Mouse (Mus musculus): ENCODE data around the gene Tex26. TPM values are rescaled to one million over a fixed set of nuclear protein-coding genes. Genes with fewer than 3 reads are reported as not detected.
A peak's percentile ranks its signal among the peaks of the same experiment; 100 is the strongest.

The Tex26 gene
- 1.4 and 2.2 TPM in 2 replicates for polyA plus RNA-seq (2015; fragmentation: Nextera tagmentation; extraction: Ambion mirVana)

DNA sequence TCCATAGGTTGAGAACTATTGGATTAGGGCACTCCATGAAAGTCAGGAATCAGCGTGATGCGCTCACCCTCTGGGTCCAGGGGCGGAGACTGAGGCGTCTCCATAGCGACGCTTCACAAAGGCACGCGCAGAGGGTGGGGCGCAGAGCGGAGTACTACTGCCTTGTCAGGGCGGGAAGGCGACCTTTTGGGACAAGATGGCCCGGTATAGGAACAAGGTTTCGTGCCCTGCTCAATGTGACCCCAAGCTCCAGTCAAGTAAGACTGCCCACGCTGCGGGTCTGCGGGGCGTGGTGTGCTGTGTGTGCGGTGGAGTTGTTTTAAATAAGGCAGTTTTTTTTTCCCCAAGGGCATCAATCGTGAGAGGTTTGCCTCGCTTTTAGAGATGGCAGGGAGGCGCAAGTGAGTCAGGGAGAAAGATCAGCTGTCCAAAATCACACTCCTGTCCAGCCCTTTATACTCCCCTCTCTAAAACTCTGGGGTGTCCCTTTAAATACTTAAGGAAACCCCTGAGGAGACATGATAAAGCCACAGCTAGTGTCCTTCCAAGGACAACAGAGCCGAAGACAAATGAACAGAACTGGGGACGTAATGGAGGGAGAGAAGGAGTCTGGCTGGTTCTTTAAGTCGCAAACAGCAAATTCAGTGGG lies at the start of gene Tex26:
TSS of gene Tex26 (plus strand) at position 130 of the 649 bp plus-strand sequence.
- Histone ChIP-seq H3K9ac (peak within 1 kb of the TSS; percentile 57), H3K36me3 (no peaks in the 10 kb centered on the region), H3K4me3 (peak within 1 kb of the TSS; percentile 46), H3K4me2 (peak within 1 kb of the TSS; percentile 85), H3K27ac (replicated peaks) (peak within 1 kb of the TSS; percentile 97), H3K4me1 (replicated peaks) (peaks cover 37% of the 10 kb centered on the region), H3K27me3 (no peaks in the 10 kb centered on the region), H3K9me3 (no peaks in the 10 kb centered on the region)
- WGBS: under 1% methylated on average over 25 of the region's 25 CpGs
- ATAC-seq (ENCODE audit: low FRiP score, low read depth): peak; percentile 87

DNA sequence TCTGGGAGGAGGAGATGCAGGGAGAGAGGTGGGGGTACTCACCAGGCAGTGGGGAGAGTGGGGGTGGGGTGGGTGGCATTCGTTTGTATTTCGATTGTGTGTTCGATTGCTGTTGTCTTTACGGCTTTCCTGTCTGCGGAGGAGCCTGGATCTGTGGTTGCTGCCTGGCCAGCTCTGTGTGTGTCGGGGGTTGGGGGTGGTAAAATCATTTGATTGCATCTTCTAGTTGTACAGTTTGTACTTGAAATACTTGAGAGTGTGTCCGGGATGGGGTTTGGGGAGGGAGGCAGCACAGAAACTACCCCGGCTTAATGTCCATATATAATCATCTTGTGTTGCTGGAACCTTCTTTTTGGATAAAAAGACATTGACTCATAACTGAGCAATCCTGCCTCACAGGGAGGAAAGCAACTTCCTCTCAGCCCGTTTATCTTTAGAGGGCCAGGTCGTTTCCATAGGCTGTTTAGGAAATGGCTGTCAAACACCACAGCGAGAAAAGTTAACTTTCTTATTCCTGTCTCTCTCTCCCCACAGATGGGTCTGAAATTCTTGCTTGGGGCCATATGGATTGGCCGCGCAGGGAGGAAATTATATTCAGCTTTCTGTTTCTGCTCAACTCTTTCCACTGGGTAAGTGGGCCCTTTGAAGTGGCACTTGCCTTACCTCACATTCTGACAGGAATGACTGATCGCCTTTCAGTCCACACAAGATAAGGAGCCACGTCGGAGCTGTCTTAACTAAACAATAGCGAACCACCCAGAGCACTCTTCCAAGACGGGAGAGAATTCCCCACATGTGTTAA lies 47.7 kb upstream of the Tex26 start:
- no peak overlapping the region for H3K4me2 ChIP-seq
- H3K27ac ChIP-seq (replicated peaks): no peak overlapping the region
- H3K9me3 ChIP-seq: no peaks in the 10 kb centered on the region
- H3K36me3 ChIP-seq: no peaks in the 10 kb centered on the region
- H3K9ac ChIP-seq: no peak overlapping the region
- H3K4me1 ChIP-seq (replicated peaks): no peaks in the 10 kb centered on the region
- H3K4me3 ChIP-seq: no peak overlapping the region
- WGBS: 65% methylated on average over 18 of the region's 18 CpGs
- no peak for ATAC-seq (ENCODE audit: low FRiP score, low read depth)
- H3K27me3 ChIP-seq: no peaks in the 10 kb centered on the region

DNA sequence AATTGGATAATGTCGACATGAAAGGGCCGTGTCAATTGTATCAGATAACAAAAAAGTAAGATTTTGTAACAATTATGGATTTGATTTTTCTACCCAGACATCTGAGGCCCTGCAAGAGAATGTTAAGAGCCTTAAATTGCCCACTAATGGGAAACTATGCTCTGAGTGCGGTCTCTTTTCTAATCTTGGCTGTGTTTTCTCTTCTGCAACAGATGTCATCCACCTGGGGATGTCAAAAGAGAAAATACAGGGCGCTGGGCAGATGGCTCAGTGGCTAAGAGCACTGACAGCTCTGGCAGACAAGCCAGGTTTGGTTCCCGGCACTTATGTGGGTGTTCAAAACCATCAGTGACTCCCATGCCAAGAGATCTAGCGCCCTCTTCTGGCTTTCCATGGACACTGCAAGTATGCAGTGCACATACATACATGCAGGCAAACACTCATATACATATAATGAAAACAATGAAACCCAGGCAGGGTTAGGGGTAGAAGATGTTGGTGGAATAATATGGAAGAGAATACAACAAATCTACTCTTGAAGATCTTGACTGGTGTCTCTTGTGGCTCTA lies 47.0 kb upstream of the Tex26 start:
- Histone ChIP-seq H3K4me2 (no peak overlapping the region), H3K4me3 (no peak overlapping the region), H3K27me3 (no peaks in the 10 kb centered on the region), H3K4me1 (replicated peaks) (no peaks in the 10 kb centered on the region), H3K36me3 (no peaks in the 10 kb centered on the region), H3K9ac (no peak overlapping the region), H3K9me3 (no peaks in the 10 kb centered on the region), H3K27ac (replicated peaks) (no peak overlapping the region)
- WGBS: 78% methylated on average over 6 of the region's 6 CpGs
- no peak for ATAC-seq (ENCODE audit: low FRiP score, low read depth)

DNA sequence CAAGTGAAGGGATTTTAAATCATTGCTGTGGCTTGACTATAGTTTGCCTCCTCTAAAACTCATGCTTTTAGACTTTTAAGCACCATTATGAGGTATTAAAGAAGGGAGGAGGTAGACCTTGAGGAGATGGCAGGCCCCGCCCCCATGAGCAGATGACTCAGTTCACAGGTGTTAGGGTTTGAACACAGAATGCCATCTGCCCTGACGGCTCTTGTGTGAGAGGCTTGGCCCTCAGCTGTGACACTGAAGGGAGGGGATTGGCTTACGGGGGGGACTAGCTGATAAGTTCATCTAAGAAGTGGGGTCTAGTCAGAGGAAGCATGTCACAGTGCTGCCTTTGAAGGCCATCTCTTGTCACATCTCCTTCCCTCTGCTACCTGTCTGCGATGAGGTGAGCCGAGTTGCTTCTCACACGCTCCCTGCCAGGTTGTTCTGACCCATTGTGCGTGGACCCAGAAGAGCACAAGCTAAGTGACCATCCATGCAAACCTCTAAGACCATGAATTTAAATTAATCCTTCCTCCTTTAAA lies 37.9 kb upstream of the Tex26 start:
- no peak overlapping the region for H3K4me2 ChIP-seq
- H3K9ac ChIP-seq: no peak overlapping the region
- ATAC-seq (ENCODE audit: low FRiP score, low read depth): no peak
- WGBS: 92% methylated on average over 7 of the region's 7 CpGs
- H3K4me1 ChIP-seq (replicated peaks): peaks cover 1% of the 10 kb centered on the region
- no peaks in the 10 kb centered on the region for H3K27me3 ChIP-seq
- H3K36me3 ChIP-seq: no peaks in the 10 kb centered on the region
- H3K4me3 ChIP-seq: no peak overlapping the region
- H3K9me3 ChIP-seq: no peaks in the 10 kb centered on the region; the same call in 1 of the 2 replicates
- H3K27ac ChIP-seq (replicated peaks): no peak overlapping the region

DNA sequence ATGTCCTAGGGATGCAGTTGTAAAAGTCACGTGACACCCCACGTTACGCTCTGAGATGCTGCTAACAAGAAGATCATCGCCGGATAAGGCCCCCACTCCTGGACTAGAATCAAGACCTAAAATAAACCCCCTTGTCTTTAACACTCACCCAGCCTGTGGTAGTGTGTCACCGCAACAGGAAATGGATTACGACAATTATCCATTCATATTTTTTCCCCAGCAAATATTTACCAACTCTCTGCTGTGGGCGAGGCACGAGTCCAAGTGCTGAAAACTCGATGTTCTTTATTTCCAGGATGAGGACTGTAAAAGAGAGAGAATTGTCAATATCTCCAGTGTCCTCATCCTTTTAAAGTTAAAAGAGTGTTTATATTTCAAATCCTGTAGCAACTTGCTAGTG lies 37.4 kb upstream of the Tex26 start:
- Histone ChIP-seq H3K4me2 (no peak overlapping the region), H3K9me3 (no peaks in the 10 kb centered on the region; the same call in 1 of the 2 replicates), H3K36me3 (no peaks in the 10 kb centered on the region), H3K9ac (no peak overlapping the region), H3K4me1 (replicated peaks) (peaks cover 3% of the 10 kb centered on the region), H3K27ac (replicated peaks) (no peak overlapping the region), H3K27me3 (no peaks in the 10 kb centered on the region), H3K4me3 (no peak overlapping the region)
- ATAC-seq (ENCODE audit: low FRiP score, low read depth): no peak
- 91% methylated on average over 10 of the region's 10 CpGs for WGBS

DNA sequence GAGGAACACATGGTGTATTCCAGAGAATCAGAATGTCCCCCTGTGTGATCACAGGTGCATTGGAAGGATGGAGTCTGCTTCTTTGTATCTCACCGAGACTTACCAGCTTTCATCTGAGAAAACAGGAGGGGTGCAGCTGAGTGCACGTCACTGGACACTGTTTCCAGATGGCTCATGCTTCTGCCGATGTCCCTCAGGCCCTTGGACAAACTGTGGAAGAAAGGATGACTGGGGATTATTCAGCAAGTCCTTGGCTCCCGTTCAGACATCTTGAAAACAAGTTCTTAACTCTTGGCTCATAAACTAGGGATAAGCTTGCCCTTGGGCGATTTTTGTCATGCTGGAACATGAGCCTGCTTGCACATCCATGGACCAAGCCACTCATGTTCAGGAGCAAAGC lies 36.1 kb upstream of the Tex26 start:
- Histone ChIP-seq H3K27ac (replicated peaks) (no peak overlapping the region), H3K27me3 (no peaks in the 10 kb centered on the region), H3K36me3 (no peaks in the 10 kb centered on the region), H3K9me3 (no peaks in the 10 kb centered on the region; the same call in 1 of the 2 replicates), H3K4me3 (no peak overlapping the region), H3K4me1 (replicated peaks) (peaks cover 3% of the 10 kb centered on the region), H3K9ac (no peak overlapping the region), H3K4me2 (no peak overlapping the region)
- peak; percentile 57; the same call in 1 of the 2 replicates for ATAC-seq (ENCODE audit: low FRiP score, low read depth)
- 65% methylated on average over 5 of the region's 5 CpGs for WGBS

DNA sequence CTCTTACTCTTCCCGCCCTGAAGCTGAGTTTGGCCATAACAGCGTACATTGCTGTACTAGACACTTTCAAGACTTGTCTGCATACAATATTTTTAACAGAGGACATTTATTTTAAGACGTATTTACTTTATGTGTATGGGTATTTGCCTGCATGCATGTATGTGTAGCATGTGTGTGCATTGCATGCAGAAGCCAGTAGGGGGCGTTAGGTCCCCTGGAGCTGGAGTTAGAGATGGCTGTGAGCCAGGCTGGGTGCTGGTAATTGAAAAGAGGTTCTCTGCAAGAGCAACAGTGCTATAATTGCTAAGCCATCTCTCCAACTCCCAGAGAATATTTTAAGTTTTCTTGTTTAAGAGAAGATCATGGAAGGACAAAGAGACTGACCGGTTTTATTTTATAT lies 34.8 kb upstream of the Tex26 start:
- Histone ChIP-seq H3K4me1 (replicated peaks) (peaks cover 3% of the 10 kb centered on the region), H3K4me3 (no peak overlapping the region), H3K27ac (replicated peaks) (no peak overlapping the region), H3K9me3 (no peaks in the 10 kb centered on the region; the same call in 1 of the 2 replicates), H3K9ac (no peak overlapping the region), H3K27me3 (no peaks in the 10 kb centered on the region), H3K4me2 (no peak overlapping the region), H3K36me3 (no peaks in the 10 kb centered on the region)
- no peak for ATAC-seq (ENCODE audit: low FRiP score, low read depth)
- 82% methylated on average over 5 of the region's 5 CpGs for WGBS

DNA sequence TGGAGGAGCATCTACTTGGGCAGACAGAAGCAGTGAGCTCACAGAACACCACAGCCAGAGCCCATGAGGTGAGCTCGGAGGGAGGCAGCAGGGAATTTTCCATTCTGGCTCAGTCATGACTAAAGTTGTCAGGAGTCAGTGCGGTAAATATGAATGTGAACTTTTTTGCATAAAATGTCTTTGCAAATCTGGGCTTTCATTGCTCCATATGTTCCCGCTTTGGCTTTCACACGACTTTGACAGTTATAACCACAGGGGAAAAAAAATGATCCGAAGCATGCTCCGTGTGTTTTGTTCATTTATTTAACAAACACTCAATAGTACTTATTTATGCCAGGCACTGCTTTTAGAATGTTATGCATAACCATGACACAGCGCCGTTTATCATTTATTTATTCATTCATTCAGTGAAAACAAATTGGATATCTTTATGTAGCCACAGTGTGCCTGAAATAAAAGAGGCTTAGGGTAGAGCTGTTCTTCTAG lies 32.6 kb upstream of the Tex26 start:
- Histone ChIP-seq H3K27ac (replicated peaks) (no peak overlapping the region), H3K9me3 (no peaks in the 10 kb centered on the region; the same call in 1 of the 2 replicates), H3K27me3 (no peaks in the 10 kb centered on the region), H3K9ac (no peak overlapping the region), H3K4me1 (replicated peaks) (peaks cover 13% of the 10 kb centered on the region), H3K36me3 (no peaks in the 10 kb centered on the region), H3K4me3 (no peak overlapping the region), H3K4me2 (no peak overlapping the region)
- 61% methylated on average over 8 of the region's 8 CpGs for WGBS
- ATAC-seq (ENCODE audit: low FRiP score, low read depth): no peak

DNA sequence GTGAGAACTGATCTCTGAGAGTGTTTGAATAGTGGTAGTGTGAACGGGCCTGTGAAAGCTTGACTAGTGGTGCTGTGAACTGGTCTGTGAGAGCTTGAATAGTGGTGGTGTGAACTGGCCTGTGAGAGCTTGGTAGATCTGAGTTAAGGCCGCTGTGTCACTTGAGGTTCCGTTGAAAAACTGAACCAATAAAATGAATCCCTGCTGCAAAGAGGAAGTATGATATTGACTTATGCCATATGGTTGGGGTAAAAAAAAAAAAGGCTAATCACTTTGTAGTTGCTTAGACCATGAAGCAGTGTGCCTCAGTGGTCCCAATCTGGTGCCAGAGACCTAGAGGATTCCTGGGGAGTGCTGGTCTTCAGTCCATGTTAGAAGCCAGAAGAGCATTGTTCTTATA lies 30.0 kb upstream of the Tex26 start:
- Histone ChIP-seq H3K36me3 (no peaks in the 10 kb centered on the region), H3K4me3 (no peak overlapping the region), H3K9ac (no peak overlapping the region), H3K9me3 (no peaks in the 10 kb centered on the region; the same call in 1 of the 2 replicates), H3K27ac (replicated peaks) (no peak overlapping the region), H3K4me2 (no peak overlapping the region), H3K27me3 (no peaks in the 10 kb centered on the region), H3K4me1 (replicated peaks) (peaks cover 17% of the 10 kb centered on the region)
- ATAC-seq (ENCODE audit: low FRiP score, low read depth): no peak
- 95% methylated on average over 3 of the region's 3 CpGs for WGBS

DNA sequence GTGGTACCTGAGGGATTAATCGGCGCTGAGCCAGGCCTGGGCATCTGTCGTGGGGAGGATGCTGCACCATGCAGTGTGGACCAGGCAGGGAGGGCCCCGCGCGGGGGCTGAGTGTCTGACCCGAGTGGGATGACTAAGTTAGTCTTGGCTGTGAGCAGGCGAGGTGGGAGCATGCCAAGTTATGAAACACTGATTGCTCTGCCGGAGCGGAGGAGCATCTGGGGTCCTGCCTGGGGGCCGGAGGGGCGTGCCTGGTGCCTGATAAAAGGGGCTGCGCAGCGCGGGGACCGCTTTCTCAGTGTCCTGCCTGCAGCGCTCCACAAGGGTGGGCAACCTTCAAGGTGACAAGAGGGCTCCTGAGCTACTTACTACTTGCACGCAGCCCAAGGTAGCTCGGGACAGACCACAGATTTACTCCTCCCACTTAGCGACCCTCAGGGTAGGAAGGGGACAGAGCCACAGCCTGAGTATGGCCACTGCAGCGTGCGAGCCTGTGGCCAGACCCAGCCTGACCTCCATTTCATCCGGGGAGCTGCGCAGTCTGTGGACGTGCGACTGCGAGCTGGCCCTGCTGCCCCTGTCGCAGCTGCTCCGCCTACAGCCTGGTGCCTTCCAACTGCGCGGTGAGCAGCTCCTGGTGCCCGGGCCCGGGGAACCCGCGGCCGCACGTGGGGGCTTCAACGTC lies 27.8 kb upstream of the Tex26 start, which contains the start of gene Medag:
TSS of gene Medag (plus strand) at position 241 of the 685 bp plus-strand sequence.
- H3K4me2 ChIP-seq: peak within 1 kb of the TSS; percentile 51
- peak within 1 kb of the TSS; percentile 12; the same call in 1 of the 2 replicates for H3K9ac ChIP-seq
- H3K27ac ChIP-seq (replicated peaks): peak within 1 kb of the TSS; percentile 12
- peak; percentile 60; the same call in 1 of the 2 replicates for ATAC-seq (ENCODE audit: low FRiP score, low read depth)
- peaks cover 15% of the 10 kb centered on the region for H3K4me1 ChIP-seq (replicated peaks)
- peak within 1 kb of the TSS; percentile 22 for H3K4me3 ChIP-seq
- no peaks in the 10 kb centered on the region for H3K36me3 ChIP-seq
- no peaks in the 10 kb centered on the region for H3K9me3 ChIP-seq
- no peaks in the 10 kb centered on the region for H3K27me3 ChIP-seq
- WGBS: 2% methylated on average over 38 of the region's 38 CpGs

DNA sequence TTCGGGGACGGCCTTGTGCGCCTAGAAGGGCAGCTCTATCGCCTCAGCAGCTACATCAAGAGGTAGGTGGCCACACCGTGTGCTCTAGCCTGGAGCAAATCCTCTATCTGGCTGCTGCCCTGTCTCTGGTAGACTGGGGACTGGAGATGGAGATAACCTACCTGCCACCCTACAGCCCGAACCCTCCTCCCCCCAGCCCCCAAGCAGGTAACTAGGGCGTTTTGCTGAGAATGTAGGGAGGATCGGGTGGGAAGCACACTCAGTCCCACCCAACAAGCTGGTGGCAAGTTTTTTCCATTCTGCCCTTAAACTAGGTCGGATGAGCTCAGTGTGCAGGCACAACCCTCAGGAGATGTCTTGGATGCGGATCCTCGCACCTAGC lies 27.3 kb upstream of the Tex26 start:
- 32% methylated on average over 11 of the region's 11 CpGs for WGBS
- peaks cover 14% of the 10 kb centered on the region for H3K4me1 ChIP-seq (replicated peaks)
- 0 out of 2 replicates have a peak overlapping the region, but pooled peaks have one; percentile 12 for H3K9ac ChIP-seq
- no peaks in the 10 kb centered on the region for H3K36me3 ChIP-seq
- peak overlapping the region; percentile 12; the same call in 1 of the 2 replicates for H3K27ac ChIP-seq (replicated peaks)
- H3K27me3 ChIP-seq: no peaks in the 10 kb centered on the region
- H3K9me3 ChIP-seq: no peaks in the 10 kb centered on the region
- peak overlapping the region; percentile 22 for H3K4me3 ChIP-seq
- peak overlapping the region; percentile 51 for H3K4me2 ChIP-seq
- ATAC-seq (ENCODE audit: low FRiP score, low read depth): 0 out of 2 replicates have a peak, but pooled peaks have one; percentile 29

Measured in hindbrain, embryonic 15.5 days (tissue).